Mouse (Mus musculus) liver, postnatal 0 days (tissue): Measurements from ENCODE around the gene Sidt1.

Experiments
- CTCF ChIP-seq: sonication (generic); IDR thresholded peaks from 2 replicates; pipeline ENCODE4 v1.5.1; 2016; ENCODE audit warnings: antibody characterized with exemption, low read depth
- EP300 ChIP-seq: IDR thresholded peaks from 2 replicates; pipeline ENCODE4 v1.6.1; 2016; ENCODE audit warnings: antibody characterized with exemption, low read depth, mild to moderate bottlenecking

DNA sequence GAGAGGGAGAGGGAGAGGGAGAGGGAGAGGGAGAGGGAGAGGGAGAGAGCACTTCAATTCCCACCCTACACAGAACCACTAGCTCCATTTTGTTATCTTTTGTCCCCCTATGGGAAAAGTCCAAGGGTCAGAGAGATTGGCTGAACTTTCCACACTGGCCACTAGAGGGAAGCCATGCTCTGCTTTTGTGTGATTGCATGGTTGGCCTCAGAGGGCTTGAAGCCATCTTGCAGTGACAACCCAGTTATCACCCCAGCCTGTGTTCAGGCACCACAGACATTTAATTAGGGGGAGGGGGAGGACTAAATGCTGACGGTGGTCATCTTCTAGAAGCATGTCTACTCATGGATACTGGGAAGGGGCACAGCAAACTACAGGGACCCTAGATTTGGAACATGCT, 90.4 kb downstream of the Sidt1 start:
- peak; percentile 93 for TF ChIP-seq CTCF
- no peak for TF ChIP-seq EP300
